Mouse (Mus musculus): ENCODE results near the gene Ppfibp1. TPM values are rescaled to one million over a fixed set of nuclear protein-coding genes. Genes with fewer than 3 reads are reported as not detected.

Ppfibp1 gene
- polyA plus RNA-seq, 2 experiments = 46.3 to 59.7 TPM

DNA sequence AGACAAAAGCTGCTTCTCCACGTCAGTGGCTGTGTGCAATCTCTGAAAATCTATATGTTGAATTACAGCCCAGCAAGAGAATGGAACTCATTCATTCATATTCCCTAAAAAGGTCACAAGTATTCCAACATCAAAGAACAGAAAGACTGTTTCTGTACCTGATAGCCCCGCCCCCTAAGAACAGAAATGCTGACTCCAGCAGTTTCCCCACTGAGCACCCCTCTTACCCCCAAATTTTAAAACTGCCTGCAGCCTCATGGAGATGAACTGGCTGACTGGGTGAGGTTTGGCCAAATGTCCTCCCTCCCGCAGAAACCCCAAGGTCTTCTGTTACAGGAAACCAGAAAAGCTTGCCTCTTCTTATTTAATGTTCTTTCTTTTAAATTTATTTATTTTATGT is 40.9 kb upstream of the Ppfibp1 start:
- no peak overlapping the region for H3K4me2 ChIP-seq (replicated peaks; ENCODE audit: low read depth, low read length, severe bottlenecking)
- DNase-seq (ENCODE audit: low spot score) (no peak), ATAC-seq (ENCODE audit: low FRiP score, low read depth) (no peak)
- H3K9me3 ChIP-seq (ENCODE audit: control insufficient read depth, low read length) = no peaks in the 10 kb centered on the region
- no peak overlapping the region for H3K4me3 ChIP-seq (replicated peaks; ENCODE audit: low read length)
- WGBS = 78% methylated on average over 3 of the region's 3 CpGs
- H3K27me3 ChIP-seq (ENCODE audit: control insufficient read depth, insufficient read depth, low read length) = no peaks in the 10 kb centered on the region
- TF ChIP-seq POLR2A (IDR thresholded peaks at IDR 0.05; ENCODE audit: borderline replicate concordance, extremely low read depth, insufficient read depth, insufficient read length) = no peak
- no peaks in the 10 kb centered on the region for H3K4me1 ChIP-seq (ENCODE audit: control insufficient read depth, insufficient read depth, low read length)
- H3K9ac ChIP-seq (ENCODE audit: low read depth, low read length, severe bottlenecking) = no peak overlapping the region
- H3K36me3 ChIP-seq (ENCODE audit: control insufficient read depth, insufficient read depth, low read length) = no peaks in the 10 kb centered on the region
- H3K27ac ChIP-seq (replicated peaks; ENCODE audit: low read depth, low read length) = no peak overlapping the region

DNA sequence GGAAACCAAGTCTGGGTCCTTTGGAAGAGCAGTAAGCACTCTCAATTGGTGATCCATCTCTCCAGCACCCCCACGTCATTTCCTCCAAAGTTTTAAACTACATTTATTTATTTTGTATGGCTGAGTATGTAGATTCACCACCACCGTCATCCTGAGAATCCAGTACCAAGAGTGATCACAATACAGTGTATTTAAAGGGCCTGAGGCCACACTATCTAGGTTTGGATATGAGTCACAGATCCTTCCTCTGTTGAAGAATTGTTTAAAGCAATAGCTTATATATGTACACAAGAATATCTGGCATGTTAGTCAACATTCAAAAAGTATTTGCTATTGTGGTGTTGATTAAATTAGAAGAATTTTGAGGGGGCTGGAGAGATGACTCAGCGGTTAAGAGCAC is 40.0 kb upstream of the Ppfibp1 start:
- WGBS = 91% methylated on average over 3 of the region's 3 CpGs
- no peak for ATAC-seq (ENCODE audit: low FRiP score, low read depth)
- TF ChIP-seq POLR2A (IDR thresholded peaks at IDR 0.05; ENCODE audit: borderline replicate concordance, extremely low read depth, insufficient read depth, insufficient read length) = no peak

DNA sequence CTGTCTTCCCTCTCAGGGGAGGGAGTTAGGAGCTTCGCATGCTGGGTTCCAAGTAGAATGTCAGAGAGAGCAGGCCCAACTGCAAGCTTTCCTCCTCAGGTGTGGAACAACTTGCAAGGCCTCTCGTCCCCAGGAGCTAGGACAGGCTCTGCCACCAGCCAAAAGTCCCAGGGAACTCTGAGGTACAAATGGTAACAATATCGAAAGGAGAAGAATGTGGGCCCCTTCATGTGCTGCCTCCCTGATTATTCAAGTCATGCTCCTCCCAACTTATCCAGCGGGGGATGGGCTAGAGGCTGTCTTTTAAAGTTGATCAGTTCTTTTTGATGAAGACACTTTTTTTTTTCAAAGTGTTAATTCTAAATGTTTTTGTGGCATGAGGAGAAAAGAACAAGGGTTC is 38.2 kb upstream of the Ppfibp1 start, which contains the start of gene Smco2:
Gene Smco2, plus strand, starts transcription at position 55 of the 400 bp plus-strand sequence.
- DNase-seq (ENCODE audit: low spot score) = no peak
- no peak within 1 kb of the TSS for H3K4me3 ChIP-seq (replicated peaks; ENCODE audit: low read length)
- H3K4me1 ChIP-seq (ENCODE audit: control insufficient read depth, insufficient read depth, low read length) = 0 out of 2 replicates have a peak, but pooled peaks cover 3% of the 10 kb centered on the region
- 80% methylated on average over 4 of the region's 4 CpGs for WGBS
- no peak within 1 kb of the TSS for H3K9ac ChIP-seq (ENCODE audit: low read depth, low read length, severe bottlenecking)
- TF ChIP-seq POLR2A (IDR thresholded peaks at IDR 0.05; ENCODE audit: borderline replicate concordance, extremely low read depth, insufficient read depth, insufficient read length) = no peak
- H3K36me3 ChIP-seq (ENCODE audit: control insufficient read depth, insufficient read depth, low read length) = no peaks in the 10 kb centered on the region
- no peak within 1 kb of the TSS for H3K4me2 ChIP-seq (replicated peaks; ENCODE audit: low read depth, low read length, severe bottlenecking)
- H3K27me3 ChIP-seq (ENCODE audit: control insufficient read depth, insufficient read depth, low read length) = no peaks in the 10 kb centered on the region
- no peaks in the 10 kb centered on the region for H3K9me3 ChIP-seq (ENCODE audit: control insufficient read depth, low read length)
- no peak within 1 kb of the TSS for H3K27ac ChIP-seq (replicated peaks; ENCODE audit: low read depth, low read length)
- no peak for ATAC-seq (ENCODE audit: low FRiP score, low read depth)

More for the DNA sequence above, 40.0 kb upstream of the Ppfibp1 start:
- H3K27me3 ChIP-seq (ENCODE audit: control insufficient read depth, insufficient read depth, low read length) = no peaks in the 10 kb centered on the region
- DNase-seq (ENCODE audit: low spot score) = no peak
- no peak overlapping the region for H3K9ac ChIP-seq (ENCODE audit: low read depth, low read length, severe bottlenecking)
- no peaks in the 10 kb centered on the region for H3K36me3 ChIP-seq (ENCODE audit: control insufficient read depth, insufficient read depth, low read length)
- H3K4me2 ChIP-seq (replicated peaks; ENCODE audit: low read depth, low read length, severe bottlenecking) = no peak overlapping the region
- no peak overlapping the region for H3K27ac ChIP-seq (replicated peaks; ENCODE audit: low read depth, low read length)
- no peaks in the 10 kb centered on the region for H3K9me3 ChIP-seq (ENCODE audit: control insufficient read depth, low read length)
- 0 out of 2 replicates have a peak, but pooled peaks cover 3% of the 10 kb centered on the region for H3K4me1 ChIP-seq (ENCODE audit: control insufficient read depth, insufficient read depth, low read length)
- no peak overlapping the region for H3K4me3 ChIP-seq (replicated peaks; ENCODE audit: low read length)

DNA sequence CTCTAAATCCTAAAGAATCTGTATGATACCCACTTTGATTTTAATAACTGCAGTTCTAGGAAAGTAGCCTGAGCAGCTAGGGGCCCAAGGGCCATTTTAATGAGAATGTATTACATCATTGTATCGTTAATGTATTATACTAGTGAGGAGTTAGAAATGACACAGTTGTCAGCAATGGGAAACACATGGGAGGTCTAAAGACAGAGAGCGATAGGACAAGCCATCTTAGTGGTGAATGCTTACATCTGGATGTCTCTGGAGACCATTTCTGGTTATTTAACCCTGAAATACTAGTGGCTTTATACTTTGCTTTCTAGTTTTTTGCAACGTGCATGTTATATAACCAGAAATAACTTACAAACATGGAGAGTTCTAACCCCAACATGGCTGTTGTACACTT is 36.4 kb upstream of the Ppfibp1 start:
- no peak for TF ChIP-seq POLR2A (IDR thresholded peaks at IDR 0.05; ENCODE audit: borderline replicate concordance, extremely low read depth, insufficient read depth, insufficient read length)
- Histone ChIP-seq H3K27me3 (ENCODE audit: control insufficient read depth, insufficient read depth, low read length) (no peaks in the 10 kb centered on the region), H3K4me3 (replicated peaks; ENCODE audit: low read length) (no peak overlapping the region), H3K4me2 (replicated peaks; ENCODE audit: low read depth, low read length, severe bottlenecking) (no peak overlapping the region), H3K36me3 (ENCODE audit: control insufficient read depth, insufficient read depth, low read length) (no peaks in the 10 kb centered on the region), H3K9me3 (ENCODE audit: control insufficient read depth, low read length) (no peaks in the 10 kb centered on the region), H3K9ac (ENCODE audit: low read depth, low read length, severe bottlenecking) (no peak overlapping the region), H3K4me1 (ENCODE audit: control insufficient read depth, insufficient read depth, low read length) (0 out of 2 replicates have a peak, but pooled peaks cover 3% of the 10 kb centered on the region), H3K27ac (replicated peaks; ENCODE audit: low read depth, low read length) (no peak overlapping the region)
- DNase-seq (ENCODE audit: low spot score) (no peak), ATAC-seq (ENCODE audit: low FRiP score, low read depth) (no peak)
- 57% methylated on average over 3 of the region's 3 CpGs for WGBS

DNA sequence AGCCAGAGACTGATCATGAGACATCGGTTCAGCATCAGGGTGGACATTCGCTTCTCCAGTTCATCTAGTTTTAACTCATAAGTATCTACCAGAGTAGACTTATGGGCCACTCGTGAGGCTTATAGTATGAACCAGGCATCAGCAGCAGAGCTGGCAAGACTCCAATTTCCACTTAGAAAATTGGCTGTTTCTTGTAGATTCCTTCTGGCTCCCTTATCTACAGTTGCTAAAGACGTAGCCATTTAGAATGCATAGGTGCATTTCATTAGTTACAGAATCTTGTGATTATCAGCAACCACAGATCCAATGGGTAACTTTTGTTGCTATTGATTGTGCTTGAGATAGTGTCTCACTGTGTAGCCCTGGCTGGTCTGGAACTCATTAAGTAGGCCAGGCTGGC is 35.5 kb upstream of the Ppfibp1 start:
- Histone ChIP-seq H3K36me3 (ENCODE audit: control insufficient read depth, insufficient read depth, low read length) (no peaks in the 10 kb centered on the region), H3K27me3 (ENCODE audit: control insufficient read depth, insufficient read depth, low read length) (no peaks in the 10 kb centered on the region), H3K27ac (replicated peaks; ENCODE audit: low read depth, low read length) (no peak overlapping the region), H3K9me3 (ENCODE audit: control insufficient read depth, low read length) (no peaks in the 10 kb centered on the region), H3K4me2 (replicated peaks; ENCODE audit: low read depth, low read length, severe bottlenecking) (no peak overlapping the region), H3K4me1 (ENCODE audit: control insufficient read depth, insufficient read depth, low read length) (0 out of 2 replicates have a peak, but pooled peaks cover 3% of the 10 kb centered on the region), H3K4me3 (replicated peaks; ENCODE audit: low read length) (no peak overlapping the region), H3K9ac (ENCODE audit: low read depth, low read length, severe bottlenecking) (no peak overlapping the region)
- DNase-seq (ENCODE audit: low spot score) (peak; percentile 79), ATAC-seq (ENCODE audit: low FRiP score, low read depth) (no peak)
- 52% methylated on average over 4 of the region's 4 CpGs for WGBS
- TF ChIP-seq POLR2A (IDR thresholded peaks at IDR 0.05; ENCODE audit: borderline replicate concordance, extremely low read depth, insufficient read depth, insufficient read length) = no peak

DNA sequence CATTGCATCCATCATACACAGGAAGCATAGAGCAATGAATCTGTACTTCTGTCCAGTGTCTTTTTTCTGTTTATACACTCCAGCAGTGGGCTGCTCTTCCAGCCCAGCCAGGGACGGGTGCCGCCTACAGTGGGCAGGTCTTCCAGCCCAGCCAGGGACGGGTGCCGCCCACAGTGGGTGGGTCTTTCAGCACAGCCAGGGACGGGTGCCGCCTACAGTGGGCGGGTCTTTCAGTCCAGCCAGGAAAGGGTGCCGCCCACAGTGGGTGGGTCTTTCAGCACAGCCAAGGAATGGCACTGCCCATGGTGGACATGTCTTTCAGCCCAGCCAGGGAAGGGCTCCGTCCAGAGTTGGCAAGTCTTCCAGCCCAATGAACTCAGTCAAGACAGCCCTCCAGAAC is 33.1 kb upstream of the Ppfibp1 start:
- ATAC-seq (ENCODE audit: low FRiP score, low read depth) = no peak
- Histone ChIP-seq H3K9me3 (ENCODE audit: control insufficient read depth, low read length) (no peaks in the 10 kb centered on the region), H3K27ac (replicated peaks; ENCODE audit: low read depth, low read length) (no peak overlapping the region), H3K36me3 (ENCODE audit: control insufficient read depth, insufficient read depth, low read length) (no peaks in the 10 kb centered on the region), H3K4me3 (replicated peaks; ENCODE audit: low read length) (no peak overlapping the region), H3K4me1 (ENCODE audit: control insufficient read depth, insufficient read depth, low read length) (0 out of 2 replicates have a peak, but pooled peaks cover 3% of the 10 kb centered on the region), H3K4me2 (replicated peaks; ENCODE audit: low read depth, low read length, severe bottlenecking) (no peak overlapping the region), H3K9ac (ENCODE audit: low read depth, low read length, severe bottlenecking) (no peak overlapping the region), H3K27me3 (ENCODE audit: control insufficient read depth, insufficient read depth, low read length) (no peaks in the 10 kb centered on the region)
- WGBS = 90% methylated on average over 9 of the region's 9 CpGs
- TF ChIP-seq POLR2A (IDR thresholded peaks at IDR 0.05; ENCODE audit: borderline replicate concordance, extremely low read depth, insufficient read depth, insufficient read length) = no peak
- DNase-seq (ENCODE audit: low spot score) = no peak

Data from limb, embryonic 14.5 days (tissue).